Mouse (Mus musculus) thymus, adult 18-20 months (tissue): ENCODE data around the gene Poll.
A peak's percentile ranks its signal among the peaks of the same experiment; 100 is the strongest.

Experiments used
- DNase-seq, 2 experiments: peaks; one replicate each; pipeline ENCODE4 v3.0.0; 2022; ENCODE audit warnings: mixed read lengths in 2 of 2

Gene Poll

DNA sequence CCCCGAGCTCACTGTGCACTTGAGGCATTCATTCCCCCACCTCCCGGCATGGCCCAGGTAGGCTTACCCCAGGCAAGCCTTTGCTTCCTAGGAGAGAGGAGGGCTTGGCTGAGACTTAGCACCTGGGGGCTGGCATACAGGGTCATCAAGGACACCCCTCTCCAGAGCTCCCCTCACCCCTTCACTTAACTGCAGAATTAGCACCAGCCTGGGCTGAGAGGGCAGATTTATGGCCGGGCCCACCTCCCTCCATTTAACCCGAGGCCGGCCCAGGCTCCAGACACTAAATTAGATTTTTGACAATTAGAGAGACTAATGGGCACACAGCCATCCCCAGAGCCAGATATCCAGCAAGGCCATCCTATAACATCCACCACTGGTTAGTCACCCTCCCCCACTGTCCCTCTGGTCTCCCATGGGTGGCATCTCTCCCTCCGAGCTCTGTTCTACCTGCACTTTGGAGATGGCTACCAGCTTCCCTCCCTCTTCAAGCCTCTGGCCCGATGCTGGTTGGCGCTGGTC lies 25.1 kb downstream of the Poll start:
- DNase-seq, result no peak

DNA sequence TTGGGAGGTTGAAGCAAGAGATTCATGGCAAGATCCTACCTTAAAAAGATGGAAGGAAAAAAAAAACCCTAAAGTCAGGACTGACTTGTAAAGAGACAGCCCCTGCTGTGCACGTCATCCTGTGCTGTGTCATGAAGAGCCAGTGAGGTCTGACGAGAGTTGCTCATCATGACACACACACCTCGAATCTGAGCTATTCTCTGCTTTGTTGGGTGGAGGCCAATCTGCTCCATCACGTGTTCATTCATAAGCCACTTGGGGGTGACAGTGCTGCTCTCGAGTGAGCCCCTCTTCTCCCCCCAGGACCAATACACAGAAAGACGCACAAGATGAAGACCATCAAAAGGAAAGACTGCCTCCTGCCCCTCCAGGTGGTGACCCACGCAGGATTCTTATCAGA lies 26.7 kb downstream of the Poll start:
- DNase-seq, result no peak

DNA sequence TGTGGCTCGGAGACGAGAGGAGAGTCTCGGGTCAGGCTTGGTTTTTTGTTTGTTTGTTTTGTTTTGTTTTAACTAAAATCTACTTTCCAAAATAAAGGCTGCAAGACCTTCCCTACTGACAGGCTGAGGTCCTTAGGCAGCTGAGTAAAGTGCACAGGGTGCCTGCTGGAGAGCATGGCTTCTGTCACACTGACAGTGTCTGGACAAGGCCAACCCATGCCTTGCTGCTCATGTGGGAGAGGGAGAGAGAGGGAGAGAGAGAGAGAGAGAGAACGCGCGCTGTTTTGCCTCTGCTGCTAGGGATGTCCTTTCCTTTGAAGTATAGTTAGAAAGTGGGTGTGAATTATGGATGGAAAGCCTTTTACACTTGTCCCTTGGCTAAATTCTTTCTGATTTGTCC lies 28.8 kb downstream of the Poll start:
- no peak for DNase-seq

DNA sequence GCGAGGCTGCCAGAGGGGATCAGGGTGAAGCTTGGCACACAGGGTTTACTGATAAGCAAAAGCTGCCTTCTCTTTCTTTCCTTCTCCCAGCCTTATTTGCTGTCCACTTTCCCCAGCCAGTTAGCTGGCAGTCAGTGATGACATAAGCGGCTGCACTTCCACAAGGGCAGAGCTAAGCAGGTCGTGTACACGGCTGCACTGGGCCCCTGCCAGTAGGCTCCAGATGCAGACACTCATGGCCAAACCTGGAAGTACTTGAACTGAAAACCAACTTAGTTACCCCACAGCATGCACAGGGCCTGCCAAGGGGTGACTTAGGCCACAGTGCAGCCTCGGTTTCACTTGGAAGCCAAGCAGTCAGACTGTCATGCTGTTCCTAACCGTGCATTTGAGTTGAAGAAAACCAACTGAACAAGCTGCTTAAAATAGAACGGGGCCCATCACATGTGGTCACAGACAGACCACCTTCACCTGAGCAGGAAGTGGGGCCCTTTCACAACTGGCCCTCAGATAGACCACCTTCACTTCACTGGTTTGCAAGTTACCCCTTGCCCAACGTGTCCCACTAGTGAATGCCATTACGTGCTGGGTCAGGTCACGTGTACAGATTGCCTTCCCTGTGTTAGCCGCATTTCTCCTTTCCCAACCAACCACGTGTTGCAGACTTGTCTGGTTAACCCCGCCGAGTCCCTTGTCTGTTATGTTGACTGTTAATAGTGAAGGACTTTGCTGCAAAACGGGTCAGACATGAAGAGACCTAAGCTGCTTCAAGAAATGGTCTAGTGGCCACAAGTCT lies 29.9 kb downstream of the Poll start:
- no peak for DNase-seq

DNA sequence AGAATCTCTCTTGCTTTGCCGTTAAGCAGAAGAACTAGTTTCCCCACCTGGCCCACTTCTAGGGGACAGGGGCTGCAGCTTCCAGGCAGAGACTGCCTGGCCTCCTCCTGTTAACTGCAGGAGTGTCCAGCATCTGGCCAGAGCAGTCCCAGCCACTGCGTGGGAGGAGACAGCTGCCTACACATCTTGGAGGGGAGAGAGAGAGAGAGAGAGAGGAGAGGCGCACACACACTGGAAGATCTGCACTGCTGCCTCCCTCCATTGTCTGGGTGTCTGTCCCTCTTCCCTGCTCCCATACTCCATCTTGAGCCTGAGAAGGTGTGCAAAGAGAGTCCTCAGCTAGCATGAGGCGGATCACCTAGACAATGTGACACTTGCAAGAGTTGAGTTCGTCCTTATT lies 31.0 kb downstream of the Poll start:
- no peak for DNase-seq

DNA sequence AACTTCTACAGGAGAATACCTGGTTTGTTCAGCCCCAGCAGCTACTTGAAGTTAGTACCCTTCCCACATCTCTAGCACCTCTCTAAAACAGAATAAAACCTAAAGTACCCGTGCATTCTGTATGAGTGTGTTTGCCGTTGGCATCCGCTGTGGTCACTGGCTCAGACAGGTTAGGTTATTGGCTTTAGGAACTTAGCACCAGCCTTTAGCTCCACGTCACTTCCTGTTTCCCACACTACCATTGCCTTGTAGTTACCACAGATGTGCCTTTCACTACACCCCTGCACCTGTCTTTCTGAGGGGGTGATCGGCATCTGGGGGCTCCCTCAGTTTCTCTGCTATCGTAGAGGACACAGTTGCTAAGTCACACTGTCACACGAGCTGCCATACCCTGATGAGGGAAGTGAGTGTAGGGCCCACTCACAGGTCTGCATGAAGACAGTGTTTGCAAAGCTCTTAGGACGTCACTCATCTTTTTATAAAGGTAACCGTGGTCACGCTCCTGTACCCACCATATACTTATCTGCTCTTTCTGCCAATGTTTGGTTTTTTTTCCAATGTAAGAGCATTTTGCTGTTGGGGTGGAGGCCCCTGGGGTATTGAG lies 32.3 kb downstream of the Poll start:
- DNase-seq, result peak; percentile 42 to 71

DNA sequence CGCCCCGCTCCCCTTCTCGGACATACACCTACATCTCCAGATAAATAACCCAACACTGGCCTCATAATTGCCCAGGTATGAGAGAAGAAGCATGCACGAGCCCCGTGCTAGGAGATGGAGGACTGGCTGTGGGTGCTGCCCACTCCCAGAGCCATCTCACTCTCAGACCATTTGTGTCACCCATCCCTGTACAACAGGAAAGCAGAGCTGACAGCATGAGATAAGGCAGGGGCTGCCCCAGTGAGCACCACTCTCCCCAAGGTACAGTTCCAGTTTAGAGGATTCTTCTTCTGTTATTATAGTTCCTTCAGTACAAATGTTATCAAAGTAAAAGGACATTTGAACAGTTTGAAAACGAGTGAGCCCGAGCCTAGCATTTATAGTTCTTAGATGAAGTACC lies 32.9 kb downstream of the Poll start:
- no peak for DNase-seq

DNA sequence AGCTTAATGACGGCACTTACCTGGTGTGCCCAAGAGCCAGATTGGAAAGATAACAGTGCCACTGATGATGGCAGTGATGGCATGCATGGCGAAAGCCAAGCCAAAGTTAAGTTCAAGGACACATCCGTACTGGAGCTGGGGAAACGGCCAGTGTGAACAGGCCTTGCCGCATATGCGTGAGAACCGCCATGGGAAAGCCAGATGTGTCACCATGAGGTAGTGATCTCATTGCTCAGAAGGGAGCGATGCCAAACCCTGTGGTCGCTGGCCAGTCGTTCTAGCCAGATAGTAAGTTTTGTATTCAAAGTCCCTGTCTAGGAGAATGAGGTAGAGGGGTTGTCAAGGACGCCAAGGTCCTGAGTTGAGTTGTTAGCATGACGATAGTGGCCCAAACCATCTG lies 44.1 kb downstream of the Poll start:
- no peak for DNase-seq

DNA sequence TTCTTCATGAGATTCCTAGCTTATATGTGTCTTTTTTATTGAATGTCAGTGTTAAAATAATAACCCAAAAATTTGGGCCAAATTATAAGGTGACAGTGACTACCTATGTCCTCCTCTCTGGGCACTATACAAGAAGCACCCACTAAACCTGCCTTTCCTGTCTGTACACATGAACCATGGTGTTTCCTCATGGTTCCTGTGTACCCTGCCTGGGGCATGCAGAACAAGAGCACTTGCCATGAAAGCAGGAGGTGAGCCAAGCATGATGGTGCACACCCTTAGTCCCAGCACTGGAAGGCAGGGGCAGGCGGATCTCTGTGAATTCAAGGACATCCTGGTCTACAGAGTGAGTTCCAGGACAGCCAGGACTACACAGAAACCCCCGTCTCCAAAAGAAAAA lies 45.0 kb downstream of the Poll start:
- no peak for DNase-seq

DNA sequence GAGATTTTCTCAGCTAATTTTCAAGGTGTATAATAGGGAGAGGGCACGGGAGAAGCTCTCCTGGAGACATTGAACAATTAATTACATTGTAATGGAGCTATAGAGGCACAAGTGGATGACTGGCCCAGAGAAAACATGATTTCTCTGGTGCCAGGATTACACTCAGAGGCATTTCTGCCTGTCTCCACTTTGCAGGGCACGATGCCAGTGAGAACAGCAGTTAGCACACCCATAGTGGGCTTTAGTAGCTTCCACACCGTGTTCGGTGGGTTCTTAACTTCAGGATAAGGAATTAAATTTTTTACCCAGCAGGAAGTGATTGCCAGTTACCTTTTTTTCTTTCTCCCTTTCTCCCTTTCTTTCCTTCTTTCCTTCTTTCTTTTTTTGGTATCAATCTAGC lies 48.9 kb downstream of the Poll start:
- no peak for DNase-seq

DNA sequence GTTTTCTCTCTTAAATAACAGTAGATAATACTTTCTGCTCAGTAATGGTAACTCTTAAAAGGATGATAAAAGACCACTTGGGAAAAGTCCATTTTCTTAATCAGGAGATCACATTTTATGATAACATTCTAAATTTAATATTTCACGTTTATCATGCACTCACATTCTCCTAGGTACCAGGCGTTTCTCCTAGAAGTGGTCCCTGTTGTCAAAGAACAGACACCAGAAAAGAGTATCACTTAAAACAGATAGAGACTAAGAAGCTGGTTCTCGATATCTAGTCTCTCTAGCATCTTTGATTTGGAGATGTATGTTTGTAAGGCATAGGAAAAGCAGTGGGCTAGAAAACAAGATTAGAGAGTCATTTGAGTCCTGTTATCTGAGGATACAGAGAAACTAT lies 49.7 kb downstream of the Poll start:
- no peak for DNase-seq

DNA sequence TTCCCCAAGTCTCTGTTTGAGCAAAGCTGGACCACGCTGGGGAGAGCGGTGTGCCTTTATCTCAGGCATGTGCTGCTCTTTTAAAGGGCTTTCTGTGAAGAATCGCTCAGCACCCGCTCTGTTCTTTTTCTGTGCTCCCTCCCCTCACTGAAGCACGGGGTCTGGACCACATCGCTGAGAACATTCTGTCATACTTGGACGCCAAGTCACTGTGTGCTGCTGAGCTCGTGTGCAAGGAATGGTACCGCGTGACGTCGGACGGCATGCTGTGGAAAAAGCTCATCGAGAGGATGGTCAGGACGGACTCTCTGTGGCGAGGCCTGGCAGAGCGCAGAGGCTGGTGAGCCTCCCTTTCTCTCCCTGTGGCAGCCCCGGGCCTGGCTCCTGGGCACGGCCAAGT lies 52.8 kb downstream of the Poll start:
- no peak for DNase-seq

DNA sequence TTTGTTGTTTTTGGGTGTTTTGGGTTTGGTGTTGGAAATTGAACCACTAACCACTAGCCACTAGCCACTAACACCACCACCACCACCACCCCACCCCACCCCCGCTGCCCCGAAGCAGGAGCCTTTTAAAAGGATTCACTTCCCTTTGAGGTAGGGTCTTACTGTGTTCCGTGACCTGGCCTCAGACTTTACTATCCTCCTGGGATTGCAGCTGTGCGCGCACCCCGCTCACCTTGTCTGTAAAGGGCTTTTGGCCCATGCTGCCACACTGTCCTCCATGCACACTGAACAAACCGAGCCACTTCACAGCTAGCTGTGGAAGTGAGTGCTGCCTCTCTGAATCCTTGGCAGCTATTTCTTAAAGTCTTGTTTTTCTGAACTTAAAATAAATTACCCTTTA lies 54.9 kb downstream of the Poll start:
- no peak for DNase-seq
